Mouse (Mus musculus): ENCODE measurements at regions not wholly inside any gene's neighbourhood (a gene's known extent, or its start where the extent isn't known, plus 50 kb on each side); places are given as distances from the start of the nearest gene placed in this dataset.

DNA sequence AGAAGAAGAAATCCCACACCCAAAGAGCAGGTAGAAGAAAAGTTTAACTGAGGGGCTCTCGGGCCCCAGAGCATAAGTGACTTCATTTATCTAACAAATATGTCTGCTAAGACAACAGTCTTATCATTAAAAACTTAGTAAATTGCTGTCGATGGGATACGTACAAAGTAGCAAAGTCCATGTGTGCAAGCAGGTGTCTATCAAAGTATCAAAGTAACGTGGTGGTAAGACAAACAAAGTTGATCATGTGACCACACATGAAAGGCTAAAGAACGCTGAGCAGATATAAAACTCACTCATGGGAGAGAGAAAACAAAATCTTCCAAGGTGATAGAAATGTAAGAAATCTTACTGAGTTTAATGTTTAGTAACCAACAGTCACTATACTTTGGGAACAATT lies 191.3 kb downstream of the Ifng start:
- TF ChIP-seq GATA1 (IDR thresholded peaks at IDR 0.05; ENCODE audit: borderline replicate concordance, low read length) (no peak), POLR2AphosphoS5 (IDR thresholded peaks at IDR 0.05; ENCODE audit: insufficient replicate concordance, low read depth, low read length) (no peak), CTCF (IDR thresholded peaks at IDR 0.05; ENCODE audit: low read depth, low read length) (no peak), GATA2 (IDR thresholded peaks at IDR 0.05; ENCODE audit: borderline replicate concordance, low read depth, low read length) (no peak), TAL1 (conservative IDR thresholded peaks at IDR 0.05; ENCODE audit: low read depth, low read length) (no peak)
- H3K4me1 ChIP-seq (ENCODE audit: insufficient read depth, low read depth, low read length) = no peaks in the 10 kb centered on the region
- peaks cover 32% of the 10 kb centered on the region for H3K9me3 ChIP-seq (replicated peaks)
- no peak overlapping the region for H3K4me3 ChIP-seq (ENCODE audit: low read depth, low read length)
- no peaks in the 10 kb centered on the region for H3K27me3 ChIP-seq (ENCODE audit: insufficient read depth, low read length)
- DNase-seq (ENCODE audit: low spot score) (no peak), ATAC-seq (ENCODE audit: extremely low read depth, insufficient number of reproducible peaks, low FRiP score, poor library complexity, severe bottlenecking) (no peak)
- H3K36me3 ChIP-seq (replicated peaks) = no peaks in the 10 kb centered on the region

DNA sequence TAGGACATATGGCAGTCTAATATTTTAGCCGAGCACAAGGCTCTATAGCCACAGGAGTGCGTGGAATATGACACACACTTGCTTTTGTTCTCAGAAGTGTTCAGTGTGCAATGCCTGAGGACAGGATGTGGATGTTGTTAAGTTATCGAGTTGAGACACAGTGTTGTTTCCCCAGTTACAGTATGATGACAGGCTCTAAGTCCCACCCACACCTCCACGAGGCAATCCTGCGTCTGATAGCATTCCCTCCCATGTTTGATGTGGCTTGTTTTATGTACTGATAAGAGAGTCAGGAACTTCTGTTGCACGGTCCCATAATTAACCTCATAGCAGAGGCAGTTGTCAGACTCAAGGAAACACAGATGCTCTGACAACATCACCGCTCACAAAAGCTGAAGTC lies 192.6 kb downstream of the Ifng start:
- TF ChIP-seq GATA1 (IDR thresholded peaks at IDR 0.05; ENCODE audit: borderline replicate concordance, low read length) (no peak), GATA2 (IDR thresholded peaks at IDR 0.05; ENCODE audit: borderline replicate concordance, low read depth, low read length) (no peak), POLR2AphosphoS5 (IDR thresholded peaks at IDR 0.05; ENCODE audit: insufficient replicate concordance, low read depth, low read length) (no peak), TAL1 (conservative IDR thresholded peaks at IDR 0.05; ENCODE audit: low read depth, low read length) (no peak), CTCF (IDR thresholded peaks at IDR 0.05; ENCODE audit: low read depth, low read length) (no peak)
- H3K4me3 ChIP-seq (ENCODE audit: low read depth, low read length) = no peak overlapping the region
- H3K4me1 ChIP-seq (ENCODE audit: insufficient read depth, low read depth, low read length) = no peaks in the 10 kb centered on the region
- DNase-seq (ENCODE audit: low spot score) (no peak), ATAC-seq (ENCODE audit: extremely low read depth, insufficient number of reproducible peaks, low FRiP score, poor library complexity, severe bottlenecking) (no peak)
- peaks cover 24% of the 10 kb centered on the region for H3K9me3 ChIP-seq (replicated peaks)
- no peaks in the 10 kb centered on the region for H3K27me3 ChIP-seq (ENCODE audit: insufficient read depth, low read length)
- H3K36me3 ChIP-seq (replicated peaks) = no peaks in the 10 kb centered on the region

DNA sequence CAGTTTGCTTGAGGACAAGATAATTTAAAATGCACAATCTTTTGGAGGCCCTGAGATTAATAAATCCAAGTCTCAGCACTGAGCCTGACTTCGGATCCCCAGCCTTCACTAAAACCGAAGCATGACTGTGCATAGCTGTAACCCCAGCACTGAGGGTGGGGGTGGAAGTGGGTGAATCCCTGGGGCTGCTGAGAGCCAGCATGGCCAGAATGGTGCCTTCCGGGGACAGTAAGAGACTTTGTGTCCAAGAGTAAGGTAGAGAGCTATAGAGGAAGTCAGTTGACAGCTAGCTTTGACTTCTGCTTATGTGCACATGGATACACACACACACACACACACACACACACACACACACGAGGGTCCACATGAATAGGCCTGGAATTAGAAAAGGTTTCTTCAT lies 198.3 kb downstream of the Ifng start:
- Histone ChIP-seq H3K36me3 (replicated peaks) (no peaks in the 10 kb centered on the region), H3K4me1 (ENCODE audit: insufficient read depth, low read depth, low read length) (no peaks in the 10 kb centered on the region), H3K9me3 (replicated peaks) (peaks cover 47% of the 10 kb centered on the region), H3K27me3 (ENCODE audit: insufficient read depth, low read length) (no peaks in the 10 kb centered on the region), H3K4me3 (ENCODE audit: low read depth, low read length) (no peak overlapping the region)
- no peak for DNase-seq (ENCODE audit: low spot score)
- no peak for ATAC-seq (ENCODE audit: extremely low read depth, insufficient number of reproducible peaks, low FRiP score, poor library complexity, severe bottlenecking)
- TF ChIP-seq GATA2 (IDR thresholded peaks at IDR 0.05; ENCODE audit: borderline replicate concordance, low read depth, low read length) (no peak), POLR2AphosphoS5 (IDR thresholded peaks at IDR 0.05; ENCODE audit: insufficient replicate concordance, low read depth, low read length) (no peak), CTCF (IDR thresholded peaks at IDR 0.05; ENCODE audit: low read depth, low read length) (no peak), TAL1 (conservative IDR thresholded peaks at IDR 0.05; ENCODE audit: low read depth, low read length) (no peak), GATA1 (IDR thresholded peaks at IDR 0.05; ENCODE audit: borderline replicate concordance, low read length) (no peak)

DNA sequence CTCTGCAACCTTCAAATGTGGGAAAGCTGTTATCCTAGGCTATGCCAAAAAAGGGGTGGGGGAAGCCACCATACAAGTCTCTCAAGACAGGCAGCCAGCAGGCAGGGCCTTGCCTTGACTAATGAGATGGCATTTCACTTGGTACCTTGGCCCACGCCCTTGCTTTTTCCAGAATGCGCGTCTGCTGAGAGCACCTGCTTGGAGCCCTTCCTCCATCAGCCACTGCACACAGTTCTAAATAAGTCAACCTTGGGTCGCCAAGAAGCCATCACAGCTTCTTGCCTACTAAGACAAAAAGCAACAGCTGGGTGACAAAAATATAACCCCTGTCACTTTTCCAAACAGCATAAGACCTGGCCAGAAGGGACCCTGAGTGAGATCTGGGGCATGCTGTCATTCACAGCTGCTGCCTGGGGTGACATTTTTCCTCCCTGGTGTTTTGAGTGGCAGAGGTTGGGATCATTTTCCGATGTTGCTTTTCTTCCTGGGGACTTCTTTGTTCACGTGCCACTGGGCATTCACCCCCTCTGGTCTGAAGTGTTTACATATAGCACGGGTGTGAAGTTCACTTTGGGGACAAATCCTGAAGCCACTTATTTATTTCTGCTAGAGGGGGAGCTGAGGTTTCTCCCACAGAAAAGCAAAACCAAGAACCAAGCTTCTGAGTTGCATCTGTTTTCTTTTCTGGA lies 199.4 kb downstream of the Ifng start:
- Histone ChIP-seq H3K4me1 (ENCODE audit: insufficient read depth, low read depth, low read length) (no peaks in the 10 kb centered on the region), H3K9me3 (replicated peaks) (peaks cover 55% of the 10 kb centered on the region), H3K27me3 (ENCODE audit: insufficient read depth, low read length) (no peaks in the 10 kb centered on the region), H3K36me3 (replicated peaks) (no peaks in the 10 kb centered on the region), H3K4me3 (ENCODE audit: low read depth, low read length) (no peak overlapping the region)
- TF ChIP-seq GATA2 (IDR thresholded peaks at IDR 0.05; ENCODE audit: borderline replicate concordance, low read depth, low read length) (no peak), POLR2AphosphoS5 (IDR thresholded peaks at IDR 0.05; ENCODE audit: insufficient replicate concordance, low read depth, low read length) (no peak), GATA1 (IDR thresholded peaks at IDR 0.05; ENCODE audit: borderline replicate concordance, low read length) (no peak), CTCF (IDR thresholded peaks at IDR 0.05; ENCODE audit: low read depth, low read length) (no peak), TAL1 (conservative IDR thresholded peaks at IDR 0.05; ENCODE audit: low read depth, low read length) (no peak)
- DNase-seq (ENCODE audit: low spot score) (no peak), ATAC-seq (ENCODE audit: extremely low read depth, insufficient number of reproducible peaks, low FRiP score, poor library complexity, severe bottlenecking) (no peak)

DNA sequence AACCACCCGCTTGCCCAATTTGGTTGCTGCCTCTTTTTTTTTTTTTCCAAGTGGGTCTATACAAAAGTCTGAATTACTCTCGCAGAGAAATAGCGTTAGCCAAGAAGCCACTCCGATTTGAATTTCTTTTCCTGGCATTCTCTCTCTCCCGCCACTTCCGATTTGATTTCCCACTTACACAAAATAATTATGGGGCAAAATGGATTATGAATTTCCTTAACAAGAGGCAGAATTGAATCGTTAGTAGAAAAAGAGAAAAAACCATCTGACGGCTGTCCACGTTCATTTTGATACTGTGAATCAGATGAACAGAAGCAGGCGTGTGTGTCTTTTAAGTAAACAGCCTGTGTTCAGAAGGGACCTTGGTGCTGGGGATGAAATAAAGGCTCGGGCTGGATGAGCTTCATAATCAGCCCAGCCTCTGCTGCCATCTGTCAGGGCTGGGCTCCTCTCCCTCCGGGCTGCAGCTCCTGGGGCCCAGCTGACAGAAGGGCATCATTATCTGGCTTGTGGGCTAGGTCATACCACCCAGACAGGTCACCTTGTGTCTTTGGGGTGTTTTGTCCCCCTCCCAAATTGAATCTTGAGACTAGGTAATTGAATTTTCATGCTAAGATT lies 200.1 kb downstream of the Ifng start:
- no peaks in the 10 kb centered on the region for H3K27me3 ChIP-seq (ENCODE audit: insufficient read depth, low read length)
- no peak for DNase-seq (ENCODE audit: low spot score)
- ATAC-seq (ENCODE audit: extremely low read depth, insufficient number of reproducible peaks, low FRiP score, poor library complexity, severe bottlenecking) = no peak
- no peak for TF ChIP-seq GATA2 (IDR thresholded peaks at IDR 0.05; ENCODE audit: borderline replicate concordance, low read depth, low read length)
- H3K4me3 ChIP-seq (ENCODE audit: low read depth, low read length) = no peak overlapping the region
- H3K9me3 ChIP-seq (replicated peaks) = peaks cover 58% of the 10 kb centered on the region
- no peaks in the 10 kb centered on the region for H3K4me1 ChIP-seq (ENCODE audit: insufficient read depth, low read depth, low read length)
- no peaks in the 10 kb centered on the region for H3K36me3 ChIP-seq (replicated peaks)

DNA sequence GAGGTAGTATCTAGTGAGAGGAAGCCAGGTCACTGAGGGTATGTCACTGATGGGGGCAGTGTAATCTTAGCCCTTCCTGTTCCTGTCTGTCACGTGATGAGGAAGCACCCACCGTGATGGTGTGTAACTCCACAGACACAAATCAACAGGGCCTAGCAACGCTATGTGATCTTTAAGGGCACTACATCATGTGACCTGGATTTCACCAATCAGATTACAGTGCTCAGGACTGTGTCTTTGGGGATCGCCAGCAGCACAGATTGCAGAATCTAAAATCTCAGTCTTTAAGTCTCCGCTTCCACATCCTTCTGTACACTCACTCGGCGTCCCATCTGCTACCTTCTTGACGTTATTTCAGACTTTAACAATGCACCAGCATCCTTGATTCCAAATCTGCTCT lies 202.8 kb downstream of the Ifng start:
- Histone ChIP-seq H3K4me1 (ENCODE audit: insufficient read depth, low read depth, low read length) (no peaks in the 10 kb centered on the region), H3K27me3 (ENCODE audit: insufficient read depth, low read length) (no peaks in the 10 kb centered on the region), H3K36me3 (replicated peaks) (no peaks in the 10 kb centered on the region), H3K9me3 (replicated peaks) (peaks cover 72% of the 10 kb centered on the region), H3K4me3 (ENCODE audit: low read depth, low read length) (no peak overlapping the region)
- ATAC-seq (ENCODE audit: extremely low read depth, insufficient number of reproducible peaks, low FRiP score, poor library complexity, severe bottlenecking) (no peak; the same call in 1 of the 2 replicates), DNase-seq (ENCODE audit: low spot score) (no peak)
- TF ChIP-seq TAL1 (conservative IDR thresholded peaks at IDR 0.05; ENCODE audit: low read depth, low read length) (no peak), GATA2 (IDR thresholded peaks at IDR 0.05; ENCODE audit: borderline replicate concordance, low read depth, low read length) (no peak), CTCF (IDR thresholded peaks at IDR 0.05; ENCODE audit: low read depth, low read length) (no peak), GATA1 (IDR thresholded peaks at IDR 0.05; ENCODE audit: borderline replicate concordance, low read length) (no peak), POLR2AphosphoS5 (IDR thresholded peaks at IDR 0.05; ENCODE audit: insufficient replicate concordance, low read depth, low read length) (no peak)

Measured in G1E (cell line).